Mouse (Mus musculus) ES-E14 (cell line): ENCODE results near the gene Vipas39. TPM values are rescaled to one million over a fixed set of nuclear protein-coding genes. Genes with fewer than 3 reads are reported as not detected.

Experiments used
- DNase-seq: peaks from one replicate; pipeline ENCODE4 v3.0.0-alpha.2; 2013; ENCODE audit warnings: low read depth, low spot score
- H3K27ac ChIP-seq: 2 replicates; pipeline ENCODE4 v1.5.1; 2012; ENCODE audit warnings: low read depth, mild to moderate bottlenecking, low read length, moderate library complexity, mixed read lengths; ENCODE audit not compliant: poor library complexity, insufficient read depth, severe bottlenecking
- H3K36me3 ChIP-seq: 2 replicates; pipeline ENCODE4 v1.6.1; 2012; ENCODE audit warnings: mild to moderate bottlenecking, low read length, moderate library complexity, mixed read lengths; ENCODE audit not compliant: control insufficient read depth, poor library complexity, insufficient read depth, severe bottlenecking
- H3K4me1 ChIP-seq, 2 experiments: fragments of 150-350 bp in 1 of 2; sonication (generic) in 1 of 2; 2 replicates each; pipeline ENCODE4 v1.6.1; 2012; ENCODE audit warnings: low read length in 2 of 2, mild to moderate bottlenecking in 1 of 2, mixed read lengths in 1 of 2; ENCODE audit not compliant: control insufficient read depth in 2 of 2, insufficient read depth in 2 of 2, poor library complexity in 1 of 2
- H3K4me3 ChIP-seq, 2 experiments: fragments of 150-350 bp in 1 of 2; sonication (generic) in 1 of 2; 2 replicates each; pipeline ENCODE4 v1.5.1; 2012; ENCODE audit warnings: low read length in 2 of 2, low read depth in 1 of 2, mild to moderate bottlenecking in 1 of 2, mixed read lengths in 1 of 2; ENCODE audit not compliant: insufficient read depth in 1 of 2, poor library complexity in 1 of 2, severe bottlenecking in 1 of 2
- H3K9ac ChIP-seq: 2 replicates; pipeline ENCODE4 v1.6.1; 2012; ENCODE audit warnings: low read depth, mild to moderate bottlenecking, low read length, mixed read lengths; ENCODE audit not compliant: poor library complexity, insufficient read depth, severe bottlenecking
- H3K9me3 ChIP-seq: fragments of 150-350 bp; sonication (generic); 2 replicates; pipeline ENCODE4 v1.6.1; 2012; ENCODE audit warnings: low read depth, mild to moderate bottlenecking, low read length; ENCODE audit not compliant: control insufficient read depth, insufficient read depth
- CHD2 ChIP-seq: IDR thresholded peaks from 2 replicates; pipeline ENCODE4 v1.6.1; 2014; ENCODE audit warnings: mild to moderate bottlenecking, low read depth, low read length, inconsistent platforms
- HCFC1 ChIP-seq: IDR thresholded peaks from 2 replicates; pipeline ENCODE4 v1.6.1; 2012; ENCODE audit warnings: low read length, inconsistent platforms, borderline replicate concordance; ENCODE audit not compliant: insufficient read depth
- MAFK ChIP-seq: IDR thresholded peaks from 2 replicates; pipeline ENCODE4 v1.6.1; 2014; ENCODE audit warnings: mild to moderate bottlenecking, low read depth, low read length, inconsistent platforms; ENCODE audit not compliant: insufficient read depth
- ZC3H11A ChIP-seq: IDR thresholded peaks from 2 replicates; pipeline ENCODE4 v1.6.1; 2012; ENCODE audit warnings: low read depth, mild to moderate bottlenecking, inconsistent platforms, low read length, borderline replicate concordance
- ZNF384 ChIP-seq: IDR thresholded peaks from 2 replicates; pipeline ENCODE4 v1.6.1; 2012; ENCODE audit warnings: low read depth, low read length, inconsistent platforms
- in situ Hi-C, 2 experiments: fragments of 600-800 bp; cut with MboI; formaldehyde crosslinking; loops; one replicate each; pipeline ENCODE4 v1.15.1; 2025; ENCODE audit warnings: low sequenced_read_pairs in 2 of 2, inconsistent platforms in 1 of 2; ENCODE audit not compliant: unreplicated experiment in 2 of 2
- total RNA-seq: library from RNA; depleted of rRNA; stranded (reverse); fragments of 300-350 nt; gene quantifications from 2 replicates; pipeline ENCODE4 v1.2.3, GENCODE M21; 2012; rRNA removed

Gene Vipas39
- total RNA-seq, 1 experiment = 36.3 TPM

DNA sequence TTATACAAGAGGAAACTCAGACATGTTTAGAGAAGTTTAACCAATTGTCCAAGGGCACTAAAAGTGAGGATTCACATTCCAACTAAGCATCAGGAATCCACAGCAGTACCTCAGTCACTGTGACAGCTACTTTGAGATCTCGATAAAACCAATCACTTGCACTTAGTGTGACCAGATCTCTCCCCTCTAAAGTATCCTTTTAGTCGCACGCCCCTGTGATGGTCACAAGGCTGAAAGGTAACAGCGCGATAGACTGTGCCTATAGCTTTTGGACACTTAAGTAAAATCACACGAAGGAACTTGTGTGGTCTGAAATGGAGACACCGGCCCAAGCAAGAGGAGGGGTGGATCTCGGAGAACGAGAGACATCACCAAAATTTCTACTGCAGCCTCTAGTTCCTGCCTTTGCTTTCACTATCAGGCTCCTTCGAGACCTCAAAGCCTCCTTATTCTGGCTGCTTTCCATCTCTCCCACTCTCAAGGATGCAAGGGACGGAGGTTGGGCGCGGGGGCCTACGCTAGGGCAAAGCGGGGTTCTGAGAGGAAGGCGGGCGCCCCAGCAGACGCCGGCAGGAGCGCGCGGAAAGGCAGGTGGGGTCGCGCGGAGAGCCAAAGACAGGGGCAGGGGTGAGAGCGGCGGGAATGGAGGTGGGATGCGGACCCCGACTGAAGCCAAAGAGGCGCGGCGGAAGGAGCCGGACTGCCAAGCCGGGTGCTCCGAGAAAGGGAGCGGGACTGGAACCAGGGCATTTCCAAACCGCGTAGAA is 66.7 kb downstream of the Vipas39 start, which contains the start of gene Samd15:
Gene Samd15 (plus strand): TSS at position 518 of the 767 bp plus-strand sequence.
- peak within 1 kb of the TSS; percentile 95 for H3K9ac ChIP-seq
- no peak within 1 kb of the TSS for H3K27ac ChIP-seq
- in situ Hi-C loops = no loop called here
- H3K36me3 ChIP-seq = no peaks in the 10 kb centered on the region
- H3K4me1 ChIP-seq = peaks cover 0 to 5% of the 10 kb centered on the region in 2 experiments; a peak in 2 of 4 replicates
- peak within 1 kb of the TSS; percentile 97 for H3K4me3 ChIP-seq
- no peak for TF ChIP-seq MAFK
- 0 out of 2 replicates have a peak, but pooled peaks have one; percentile 2 for TF ChIP-seq HCFC1
- peak; percentile 19 for DNase-seq
- no peaks in the 10 kb centered on the region for H3K9me3 ChIP-seq

DNA sequence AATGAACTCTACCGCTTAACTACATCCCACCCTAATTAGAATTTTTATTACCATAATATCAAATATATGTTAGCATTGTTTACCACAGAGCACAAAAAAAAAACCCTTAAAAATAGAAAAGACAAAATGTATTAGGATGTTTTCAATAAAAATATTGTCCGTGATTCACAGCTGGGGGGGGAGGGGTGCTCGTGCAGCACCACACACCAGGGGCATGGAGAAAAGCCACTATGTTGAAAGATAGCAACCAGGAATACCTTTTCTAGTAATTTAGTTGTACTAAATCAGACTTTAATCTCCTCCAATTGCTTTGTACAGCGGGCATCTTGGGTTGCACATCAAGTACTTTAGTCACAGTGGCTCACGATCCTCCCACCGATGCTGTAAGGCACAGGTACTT is 67.3 kb downstream of the Vipas39 start:
- no peaks in the 10 kb centered on the region for H3K9me3 ChIP-seq
- no peaks in the 10 kb centered on the region for H3K36me3 ChIP-seq
- H3K4me1 ChIP-seq = peaks cover 0 to 5% of the 10 kb centered on the region in 2 experiments; a peak in 2 of 4 replicates
- TF ChIP-seq ZNF384 (no peak), MAFK (no peak), ZC3H11A (no peak), CHD2 (no peak), HCFC1 (no peak)
- 0 out of 2 replicates have a peak overlapping the region, but pooled peaks have one; percentile 95 for H3K9ac ChIP-seq
- DNase-seq = no peak
- in situ Hi-C loops = no loop called here
- H3K27ac ChIP-seq = no peak overlapping the region
- peak overlapping the region; percentile 97; a peak in 3 of 4 replicates for H3K4me3 ChIP-seq

DNA sequence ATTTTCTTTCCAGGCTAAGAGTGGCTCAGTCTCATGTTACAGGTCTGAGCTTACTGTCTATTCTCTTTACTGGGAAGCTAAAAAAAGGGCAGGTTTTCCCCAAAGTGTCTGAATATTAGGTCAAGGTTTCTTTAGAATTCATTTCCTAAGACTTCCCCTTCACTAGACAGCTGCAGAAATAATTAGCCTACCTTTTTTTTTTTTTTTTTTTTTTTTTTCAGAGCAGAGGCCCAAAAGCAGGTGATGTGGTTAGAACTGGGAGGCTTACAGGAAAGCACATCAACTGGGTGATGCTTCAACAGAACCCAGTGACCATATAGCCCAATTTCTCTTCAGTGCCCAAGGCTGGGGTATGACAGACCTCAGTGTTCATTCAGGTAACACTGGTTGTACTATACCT is 69.7 kb downstream of the Vipas39 start:
- peaks cover 0 to 9% of the 10 kb centered on the region in 2 experiments; a peak in 2 of 4 replicates for H3K4me1 ChIP-seq
- no peak overlapping the region for H3K9ac ChIP-seq
- H3K36me3 ChIP-seq = no peaks in the 10 kb centered on the region
- H3K9me3 ChIP-seq = no peaks in the 10 kb centered on the region
- H3K27ac ChIP-seq = no peak overlapping the region
- in situ Hi-C loops = no loop called here
- DNase-seq = no peak
- H3K4me3 ChIP-seq = no peak overlapping the region
- TF ChIP-seq HCFC1 = no peak
- no peak for TF ChIP-seq ZC3H11A

DNA sequence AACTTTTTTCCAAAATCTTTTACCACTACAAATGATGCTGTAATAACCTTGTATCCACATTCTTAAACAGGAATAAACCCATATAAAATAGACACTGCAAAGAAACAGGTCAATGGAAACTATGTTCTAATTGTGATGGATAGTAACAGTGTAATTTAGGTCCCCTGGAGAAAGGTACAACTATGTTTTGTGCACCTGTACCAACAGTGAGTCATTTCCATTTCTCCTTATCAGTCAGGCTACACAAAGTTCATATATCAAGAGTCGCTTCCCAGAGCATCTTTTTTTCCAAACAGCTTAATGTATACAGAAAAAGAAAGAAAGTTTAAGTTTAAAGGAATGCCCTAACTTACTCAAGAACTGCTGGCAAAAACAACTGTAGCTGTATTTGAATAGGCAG is 71.0 kb downstream of the Vipas39 start:
- Histone ChIP-seq H3K27ac (no peak overlapping the region), H3K4me3 (no peak overlapping the region), H3K9me3 (no peaks in the 10 kb centered on the region), H3K36me3 (no peaks in the 10 kb centered on the region), H3K4me1 (peaks cover 0 to 9% of the 10 kb centered on the region in 2 experiments; a peak in 2 of 4 replicates), H3K9ac (no peak overlapping the region)
- TF ChIP-seq ZC3H11A (no peak), ZNF384 (no peak), HCFC1 (no peak), MAFK (no peak), CHD2 (no peak)
- DNase-seq = no peak
- in situ Hi-C loops = no loop called here

DNA sequence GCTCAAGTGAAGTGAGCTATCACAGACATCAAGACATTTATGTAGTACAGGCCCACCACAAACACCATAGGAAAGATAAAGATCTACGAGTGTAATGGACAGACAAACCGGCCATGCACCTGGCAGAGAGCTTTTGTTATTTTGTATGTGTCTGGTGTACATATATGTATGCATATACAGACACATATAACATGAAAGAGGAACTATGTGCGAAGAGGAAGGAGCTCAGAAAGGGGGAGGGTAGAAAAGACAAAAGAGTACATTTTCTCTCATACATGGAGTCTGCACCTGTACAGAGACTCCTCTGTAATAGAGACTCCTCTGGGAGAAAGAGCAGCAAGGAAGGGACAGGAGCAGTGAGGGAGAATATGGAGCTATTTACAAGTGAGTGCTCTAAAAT is 73.0 kb downstream of the Vipas39 start:
- Histone ChIP-seq H3K9ac (no peak overlapping the region), H3K4me3 (no peak overlapping the region), H3K36me3 (no peaks in the 10 kb centered on the region), H3K4me1 (peaks cover 0 to 9% of the 10 kb centered on the region in 2 experiments; a peak in 1 of 4 replicates), H3K27ac (no peak overlapping the region), H3K9me3 (no peaks in the 10 kb centered on the region)
- DNase-seq = no peak
- in situ Hi-C loops = no loop called here
- TF ChIP-seq ZC3H11A (no peak), ZNF384 (no peak), HCFC1 (no peak), CHD2 (no peak), MAFK (no peak)

Other genes with a start within 250 kb of the Vipas39 start
- 1.9 and 2.2 TPM in 2 replicates for gene Tmem63c, start 244.9 kb downstream of the Vipas39 start, total RNA-seq
- 1.2 and 1.8 TPM in 2 replicates for gene Ngb, start 163.7 kb downstream of the Vipas39 start, total RNA-seq
- gene Gstz1, start 119.1 kb downstream of the Vipas39 start, total RNA-seq = 16.9 and 22.6 TPM in 2 replicates
- 23.9 and 34.3 TPM in 2 replicates for gene Pomt2, start 118.3 kb downstream of the Vipas39 start, total RNA-seq
- gene Samd15, start 66.5 kb downstream of the Vipas39 start, total RNA-seq = 0.37 and 0.98 TPM in 2 replicates
- gene Tmed8, start 65.8 kb downstream of the Vipas39 start, total RNA-seq = 8.6 and 10.6 TPM in 2 replicates
- 2.2 and 3.0 TPM in 2 replicates for gene Noxred1, start 27.5 kb downstream of the Vipas39 start, total RNA-seq
- gene Ahsa1, start 223 bp upstream of the Vipas39 start, total RNA-seq = 224 and 305 TPM in 2 replicates
- 3.0 and 3.2 TPM in 2 replicates for gene Ism2, start 33.4 kb upstream of the Vipas39 start, total RNA-seq
- 182 and 221 TPM in 2 replicates for gene Sptlc2, start 122.1 kb upstream of the Vipas39 start, total RNA-seq
- gene Slirp, start 177.6 kb upstream of the Vipas39 start, total RNA-seq = 124 and 175 TPM in 2 replicates
- gene Alkbh1, start 177.8 kb upstream of the Vipas39 start, total RNA-seq = 90.0 and 116 TPM in 2 replicates
- gene Snw1, start 206.0 kb upstream of the Vipas39 start, total RNA-seq = 70.3 and 85.1 TPM in 2 replicates
- 6.4 and 8.2 TPM in 2 replicates for gene Gm5788, start 228.5 kb upstream of the Vipas39 start, total RNA-seq
- gene Gm8300, start 248.1 kb upstream of the Vipas39 start, total RNA-seq = 21.0 and 24.1 TPM in 2 replicates